Mouse (Mus musculus): ENCODE data around the gene Tent5b.
"Not testable (repeated sequence)": the region's sequence is repeated elsewhere in the genome, so short reads cannot be mapped to it uniquely, and the experiment has no call there.

The Tent5b gene

DNA sequence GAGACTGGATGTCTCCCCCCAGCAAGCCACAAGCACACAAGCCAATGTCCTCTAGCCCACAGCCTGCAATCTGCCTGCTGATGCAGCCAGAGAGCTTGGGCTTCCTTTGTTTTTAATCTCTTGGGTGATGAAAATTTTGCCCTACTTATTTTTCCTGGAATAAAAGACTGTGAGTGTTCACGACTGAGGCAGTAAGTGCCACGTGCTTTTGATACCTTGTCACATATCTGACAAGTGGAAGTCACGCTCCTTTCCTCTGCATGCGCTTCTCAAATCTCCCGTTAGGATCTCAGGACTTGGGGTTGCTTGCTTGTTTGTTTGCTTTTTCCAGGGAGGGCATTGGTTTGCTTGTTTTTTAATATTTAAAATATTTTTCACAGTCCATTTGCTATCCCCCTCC, 24.4 kb downstream of the Tent5b start:
- no peak for DNase-seq

DNA sequence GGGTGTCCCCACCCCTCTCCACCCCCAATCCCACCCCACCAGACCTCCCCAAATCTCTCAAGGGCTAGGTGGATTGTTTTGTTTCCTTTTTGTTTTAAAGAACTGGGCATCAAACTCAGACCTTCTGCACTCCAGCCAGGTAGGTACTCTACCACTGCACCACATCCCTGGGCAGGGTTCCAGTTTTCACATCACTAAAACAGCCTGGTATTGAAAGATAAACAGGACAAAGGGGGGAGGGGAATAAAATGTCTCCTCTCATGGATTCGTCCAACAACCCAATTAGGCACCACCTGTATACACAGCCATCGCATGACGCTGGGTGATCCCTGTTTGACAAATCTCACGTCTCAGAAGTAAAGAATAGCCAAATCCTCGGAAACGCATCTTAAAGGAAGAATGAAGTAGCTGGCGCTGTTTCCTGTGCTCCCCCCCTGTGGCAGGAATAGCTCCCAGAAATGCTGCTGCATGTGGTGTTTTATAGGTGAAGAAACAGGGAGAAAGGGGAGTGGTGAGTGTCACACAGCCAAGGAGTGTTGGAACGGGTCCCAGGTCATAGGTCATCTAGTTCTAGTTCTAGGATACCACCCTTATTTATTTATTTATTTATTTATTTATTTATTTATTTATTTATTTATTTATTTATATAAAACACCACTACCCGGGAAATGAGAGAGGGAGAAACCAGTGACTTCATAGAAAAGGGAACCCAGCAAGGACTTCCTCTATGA, 25.0 kb downstream of the Tent5b start:
- no peak for DNase-seq

DNA sequence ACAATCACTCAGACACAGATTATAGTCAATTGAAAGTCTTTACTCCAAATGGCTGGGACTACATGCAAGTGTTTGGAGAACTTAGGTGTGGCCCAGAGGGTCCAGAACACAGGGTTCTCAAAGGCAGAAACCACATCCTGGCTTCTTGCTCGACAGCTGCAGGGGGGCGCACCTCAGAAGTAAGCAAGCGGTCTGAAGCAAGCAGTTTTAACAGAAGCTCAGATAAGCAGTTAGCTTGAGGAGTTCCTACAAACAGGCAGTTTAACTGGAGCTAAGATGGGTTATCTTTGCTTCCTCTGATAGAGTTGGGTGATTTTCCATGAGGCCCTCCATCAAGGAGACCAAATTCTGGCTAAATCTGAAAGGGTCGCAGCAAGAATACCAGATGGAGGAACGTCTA, 26.6 kb downstream of the Tent5b start:
- no peak for DNase-seq

DNA sequence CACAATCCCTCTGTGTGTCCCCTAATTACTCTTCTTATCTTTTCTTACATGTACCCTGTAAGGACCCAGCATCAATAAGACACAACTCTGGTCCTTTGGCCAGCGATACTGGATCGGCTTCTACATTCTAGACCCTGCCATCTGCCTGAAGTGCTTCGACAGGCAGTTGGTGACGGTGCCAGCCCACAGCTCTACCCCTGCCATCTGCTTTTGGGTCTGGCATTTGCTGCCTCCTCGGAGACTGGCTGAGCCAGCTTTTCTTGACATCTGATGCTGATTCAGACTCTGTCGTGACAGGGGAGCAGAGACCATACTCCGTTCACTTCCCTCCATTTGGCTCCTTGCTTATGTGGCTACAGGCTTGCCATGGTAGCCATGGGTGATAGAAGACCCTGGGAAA, 29.1 kb downstream of the Tent5b start:
- DNase-seq = no peak

DNA sequence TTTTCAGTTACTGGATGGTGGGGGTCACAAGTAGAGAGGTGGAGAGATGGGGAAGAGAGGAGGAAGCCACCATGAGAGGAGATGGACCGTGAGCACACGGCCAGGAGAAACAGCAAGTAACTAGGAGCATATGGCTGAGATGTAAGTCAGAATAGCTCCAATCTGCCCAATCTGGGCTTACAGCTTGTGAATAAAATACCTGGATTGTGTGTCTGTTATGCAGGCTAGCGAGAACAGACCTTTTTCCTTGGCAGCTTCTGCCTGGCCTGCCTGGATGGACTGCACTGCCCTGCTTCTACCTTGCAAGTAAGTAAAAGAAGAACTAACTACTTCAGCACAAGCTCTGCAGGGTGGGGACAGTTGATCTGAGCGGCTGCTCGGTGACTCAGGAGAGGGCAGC, 31.1 kb downstream of the Tent5b start:
- no peak for DNase-seq

DNA sequence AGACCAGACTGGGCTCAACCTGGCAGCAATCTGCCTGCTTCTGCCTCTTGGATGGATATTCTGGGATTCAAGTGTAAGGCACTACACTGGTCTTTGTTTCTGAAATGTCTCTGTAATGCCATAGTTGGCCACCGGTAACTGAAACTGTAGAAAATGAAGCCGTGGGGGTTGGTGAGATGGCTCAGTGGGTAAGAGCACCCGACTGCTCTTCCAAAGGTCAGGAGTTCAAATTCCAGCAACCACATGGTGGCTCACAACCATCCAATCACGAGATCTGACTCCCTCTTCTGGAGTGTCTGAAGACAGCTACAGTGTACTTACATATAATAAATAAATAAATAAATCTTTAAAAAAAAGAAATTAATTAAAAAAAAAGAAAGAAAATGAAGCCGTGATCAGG, 32.6 kb downstream of the Tent5b start:
- DNase-seq = not testable (repeated sequence)

DNA sequence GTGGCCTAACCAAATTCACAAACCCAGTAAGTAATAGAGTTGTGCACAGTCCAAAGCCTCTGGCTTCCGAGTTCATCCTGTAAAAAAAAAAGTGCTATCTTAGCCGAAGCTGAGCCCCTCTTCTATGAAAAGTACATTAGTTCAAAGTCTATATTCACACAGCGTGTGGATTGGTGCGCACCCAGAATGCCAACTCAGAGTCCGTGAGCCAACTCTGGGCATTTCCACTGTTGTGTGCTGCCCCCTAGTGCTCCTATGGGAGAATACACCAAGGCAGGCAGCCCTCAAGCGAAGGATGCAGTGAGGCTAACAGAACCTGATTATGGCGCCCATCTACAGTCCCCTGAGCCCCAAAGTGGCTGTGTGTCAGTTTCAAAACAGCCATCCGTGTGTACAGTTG, 33.0 kb downstream of the Tent5b start:
- peak; percentile 79 to 80 for DNase-seq

DNA sequence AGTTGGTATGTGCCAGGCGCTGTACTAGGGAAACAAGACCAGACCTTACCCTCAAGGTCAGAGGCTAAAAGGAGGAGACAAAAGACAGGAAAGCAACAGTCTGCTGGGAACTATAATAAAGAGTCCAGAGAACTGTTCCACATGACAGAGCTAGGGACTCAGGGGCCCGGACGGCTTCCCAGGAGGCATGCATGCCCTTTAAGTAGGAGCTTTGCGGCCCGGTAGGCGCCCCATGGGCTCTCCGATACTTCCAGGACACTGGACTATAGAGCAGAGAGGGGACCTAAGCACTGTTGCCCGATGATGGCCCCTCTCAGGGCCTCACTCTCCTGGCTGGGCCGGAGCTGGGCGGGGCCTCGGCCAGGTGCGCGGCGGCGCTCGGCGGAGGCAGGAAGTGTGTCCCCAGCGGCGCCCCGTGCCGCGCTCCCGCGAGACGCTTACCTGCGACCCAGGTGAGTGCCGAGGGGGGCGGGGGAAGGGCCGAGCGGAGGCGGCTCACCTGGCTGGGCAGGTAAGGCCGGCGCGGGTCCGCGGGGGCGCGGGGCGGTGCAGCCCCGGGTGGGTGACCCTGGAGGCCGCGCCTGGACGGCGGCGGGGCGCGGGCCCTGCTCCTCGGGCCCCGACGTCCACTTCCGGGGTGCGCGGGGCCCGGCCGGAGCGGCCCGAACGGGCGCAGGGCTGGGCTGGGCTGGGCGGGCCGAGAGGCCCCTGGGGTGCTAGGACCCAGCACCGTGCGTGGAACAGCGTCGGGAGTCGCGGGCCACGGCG, 38.9 kb downstream of the Tent5b start, which contains the start of gene Kdf1:
TSS of gene Kdf1 (plus strand) at position 363 of the 768 bp plus-strand sequence.
- peak in 1 of 2 experiments; percentile 16 for DNase-seq

DNA sequence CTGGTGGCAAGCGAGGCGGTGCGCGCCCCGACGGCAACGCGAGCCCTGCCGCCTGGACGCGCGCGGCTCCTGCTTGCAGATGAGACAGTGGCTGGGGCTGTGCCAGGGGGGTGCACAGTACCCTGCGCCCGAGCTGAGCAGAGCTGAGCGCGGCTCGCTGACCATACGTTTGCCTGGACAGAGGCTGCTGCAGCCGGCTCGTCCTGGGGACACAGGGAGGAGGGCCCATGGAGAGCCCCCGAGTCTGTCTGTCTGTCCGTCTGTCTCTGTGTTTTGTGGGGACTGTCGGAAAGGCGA, 39.4 kb downstream of the Tent5b start:
- DNase-seq = no peak

DNA sequence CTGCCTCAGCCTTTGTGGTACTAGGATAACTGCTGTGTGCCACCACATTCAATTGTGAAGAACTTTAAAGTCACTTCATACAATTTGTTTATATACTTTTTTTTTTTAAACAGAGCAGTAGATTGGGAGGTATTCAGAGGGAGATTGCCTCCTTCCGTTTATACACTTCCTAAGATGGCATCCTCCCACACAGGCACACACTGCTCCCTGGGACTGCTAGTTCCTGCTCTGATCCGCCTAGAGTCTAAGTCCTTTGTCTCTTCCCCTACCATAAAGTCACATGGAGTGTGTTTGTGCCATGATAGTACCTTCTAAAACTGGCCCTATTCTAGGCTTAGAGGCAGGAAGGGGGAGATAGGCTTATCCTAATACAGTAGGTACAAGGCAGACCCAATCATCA, 41.6 kb downstream of the Tent5b start:
- no peak for DNase-seq

DNA sequence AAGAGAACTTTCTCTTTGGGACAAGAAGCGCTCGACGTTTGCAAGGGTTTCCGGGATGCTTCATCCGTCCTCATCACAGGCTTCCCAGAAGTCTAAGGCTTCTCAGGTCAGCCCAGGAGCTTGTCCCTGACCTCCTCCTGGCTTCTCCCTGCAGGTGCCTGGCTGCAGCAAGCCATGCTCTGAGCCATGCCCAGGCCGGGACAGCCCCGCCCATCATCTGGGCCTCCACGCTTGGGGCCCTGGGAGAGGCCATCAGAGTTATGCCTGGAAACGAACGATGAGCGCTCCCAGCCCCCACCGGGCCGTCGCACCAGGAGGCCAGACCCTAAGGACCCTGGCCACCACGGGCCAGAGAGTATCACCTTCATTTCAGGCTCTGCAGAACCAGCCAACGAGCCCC, 47.9 kb downstream of the Tent5b start:
- DNase-seq = no peak

DNA sequence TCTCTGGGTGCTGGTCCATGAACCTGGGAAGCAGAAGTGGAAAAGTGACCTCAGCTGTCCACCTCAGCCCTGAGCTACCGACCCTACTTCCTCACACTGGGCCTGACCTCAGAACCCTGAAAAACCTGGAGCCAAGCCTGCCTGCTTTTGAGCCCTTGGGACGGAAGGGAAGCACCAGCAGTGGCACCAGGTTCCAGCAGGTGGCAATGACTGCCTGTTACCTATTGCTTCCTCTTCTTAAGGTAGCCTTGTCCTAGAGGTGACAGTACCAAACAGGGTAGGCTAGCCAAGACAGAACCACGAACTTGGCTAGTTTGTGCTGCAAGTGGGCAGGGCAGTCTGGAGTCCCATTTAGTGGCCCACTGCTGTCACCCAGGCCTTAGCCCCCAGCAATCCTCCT, 52.8 kb downstream of the Tent5b start:
- no peak for DNase-seq

DNA sequence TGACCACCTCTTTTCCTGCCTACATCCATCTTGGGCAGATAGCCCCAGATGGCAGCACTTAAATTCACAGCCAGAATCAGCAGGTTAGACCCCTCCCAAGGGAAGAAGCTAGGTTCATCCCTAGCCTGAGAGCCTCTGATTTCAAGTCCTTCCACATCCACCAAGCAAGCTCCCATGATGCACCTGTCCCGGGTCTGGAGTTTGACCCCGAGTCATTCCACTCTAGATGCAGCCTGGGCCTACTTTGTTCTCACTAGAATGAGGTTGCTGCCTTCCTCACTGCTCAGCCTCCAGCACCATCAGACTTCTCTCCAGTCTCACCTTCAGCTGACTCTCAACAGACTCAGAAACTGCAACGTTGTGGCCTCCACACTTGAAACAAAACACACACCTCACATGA, 56.1 kb downstream of the Tent5b start:
- no peak for DNase-seq

DNA sequence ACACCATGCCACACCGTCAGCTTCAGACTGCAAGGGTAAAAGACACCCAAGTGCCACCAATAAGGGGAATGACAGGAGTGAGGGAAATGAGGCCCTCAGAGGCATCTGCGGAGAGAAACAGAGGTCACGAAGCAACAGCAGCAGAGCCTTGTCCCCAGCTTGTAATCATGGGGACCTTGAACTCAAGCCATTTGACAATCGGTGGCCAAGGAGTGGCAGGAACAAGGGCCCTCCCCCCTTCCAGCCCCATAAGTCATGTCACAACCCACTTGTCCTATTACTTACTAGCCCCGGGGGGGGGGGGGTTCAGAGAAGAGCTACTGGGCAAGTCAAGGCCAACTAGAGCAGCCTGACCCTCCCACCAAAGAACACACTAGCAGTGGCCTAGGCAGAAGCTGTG, 56.7 kb downstream of the Tent5b start:
- no peak for DNase-seq

All from B cell, adult 2 months (primary cell).